ENCODE assay signal across 13 mouse cellular contexts in genomic region chr17:66408400-66408799, GRCm38 (mm10).
"Had no signal": no experiment of that assay in that cellular context is flagged by ENCODE, and none has a peak within 500 bp of the region (broad histone marks: within the 10 kb centered on the region; RNA-seq: fewer than 3 reads in every experiment).

No protein-coding gene starts in this region.

- H3K9ac ChIP-seq: kidney, embryonic 15.5 days; limb, embryonic 13.5 days; liver, embryonic 14.5 days; midbrain, embryonic 12.5 days; neural tube, embryonic 12.5 days had no signal

- H3K4me2 ChIP-seq: kidney, embryonic 15.5 days; limb, embryonic 13.5 days; midbrain, embryonic 12.5 days; neural tube, embryonic 12.5 days had no signal

- H3K27ac ChIP-seq: kidney, embryonic 15.5 days; limb, embryonic 13.5 days; liver, embryonic 14.5 days; midbrain, embryonic 12.5 days; neural tube, embryonic 12.5 days; stomach, postnatal 0 days had no signal

- H3K9me3 ChIP-seq: kidney, embryonic 15.5 days; limb, embryonic 13.5 days; midbrain, embryonic 12.5 days; neural tube, embryonic 12.5 days had no signal

- DNase-seq: kidney, adult 2 months; kidney, postnatal 14 days; left cerebral cortex, postnatal 4 days; lung, adult 18-20 months; lung, postnatal 36 days; thymus, postnatal 4 days had no signal

- H3K27me3 ChIP-seq: midbrain, embryonic 12.5 days; neural tube, embryonic 12.5 days had no signal

- H3K36me3 ChIP-seq: kidney, embryonic 15.5 days; neural tube, embryonic 12.5 days had no signal

- H3K4me3 ChIP-seq: kidney, embryonic 15.5 days; limb, embryonic 13.5 days; midbrain, embryonic 12.5 days; myocyte; neural tube, embryonic 12.5 days had no signal
